Mouse (Mus musculus) yolk sac, embryonic 10.5 days (tissue): ENCODE data around the gene Crb2.

Experiments used
- DNase-seq: peaks from one replicate; pipeline ENCODE4 v3.0.0-alpha.2; 2017; ENCODE audit warnings: low spot score

The Crb2 gene

GRCm38 (mm10) chr2:37767080-37767547 is 8.9 kb upstream of the Crb2 start:
- peak; percentile 45 for DNase-seq

- DNase-seq = no peak
Observed at GRCm38 (mm10) chr2:37767739-37768138, 8.3 kb upstream of the Crb2 start.

- DNase-seq = no peak
Observed at GRCm38 (mm10) chr2:37768903-37769302, 7.1 kb upstream of the Crb2 start.

- DNase-seq = no peak
Observed at GRCm38 (mm10) chr2:37769793-37770192, 6.3 kb upstream of the Crb2 start.

- DNase-seq = peak; percentile 85
Observed at GRCm38 (mm10) chr2:37771618-37772285, 4.3 kb upstream of the Crb2 start.

GRCm38 (mm10) chr2:37774571-37774970 is 1.5 kb upstream of the Crb2 start:
- peak; percentile 58 for DNase-seq

GRCm38 (mm10) chr2:37776611-37777411 is 762 bp downstream of the Crb2 start:
- no peak for DNase-seq

GRCm38 (mm10) chr2:37777958-37778720 is 2.1 kb downstream of the Crb2 start:
- no peak for DNase-seq

- DNase-seq = peak; percentile 91
Observed at GRCm38 (mm10) chr2:37780270-37780929, 4.4 kb downstream of the Crb2 start.

GRCm38 (mm10) chr2:37781421-37781820 is 5.4 kb downstream of the Crb2 start:
- peak; percentile 66 for DNase-seq

- peak; percentile 45 for DNase-seq
Observed at GRCm38 (mm10) chr2:37782002-37782401, 6.0 kb downstream of the Crb2 start.

- DNase-seq = peak; percentile 63
Observed at GRCm38 (mm10) chr2:37784473-37784872, 8.4 kb downstream of the Crb2 start.

GRCm38 (mm10) chr2:37786461-37786860 is 10.4 kb downstream of the Crb2 start:
- no peak for DNase-seq

GRCm38 (mm10) chr2:37788176-37788962 is 12.3 kb downstream of the Crb2 start:
- no peak for DNase-seq

GRCm38 (mm10) chr2:37789029-37789428 is 13.0 kb downstream of the Crb2 start:
- no peak for DNase-seq

GRCm38 (mm10) chr2:37789995-37790394 is 13.9 kb downstream of the Crb2 start:
- no peak for DNase-seq

- no peak for DNase-seq
Observed at GRCm38 (mm10) chr2:37790738-37791137, 14.7 kb downstream of the Crb2 start.

GRCm38 (mm10) chr2:37791340-37791739 is 15.3 kb downstream of the Crb2 start:
- no peak for DNase-seq

- peak; percentile 55 for DNase-seq
Observed at GRCm38 (mm10) chr2:37796021-37796420, 20.0 kb downstream of the Crb2 start.

GRCm38 (mm10) chr2:37797046-37797445 is 21.0 kb downstream of the Crb2 start:
- no peak for DNase-seq

- DNase-seq = no peak
Observed at GRCm38 (mm10) chr2:37799137-37799536, 23.1 kb downstream of the Crb2 start.
